Mouse (Mus musculus): ENCODE data around the gene Fbxo11. TPM values are rescaled to one million over a fixed set of nuclear protein-coding genes. Genes with fewer than 3 reads are reported as not detected.
A peak's percentile ranks its signal among the peaks of the same experiment; 100 is the strongest.
"Not testable (repeated sequence)": the region's sequence is repeated elsewhere in the genome, so short reads cannot be mapped to it uniquely, and the experiment has no call there.

Fbxo11 gene
- polyA plus RNA-seq, 1 experiment from 2014 or later = 18.0 TPM

DNA sequence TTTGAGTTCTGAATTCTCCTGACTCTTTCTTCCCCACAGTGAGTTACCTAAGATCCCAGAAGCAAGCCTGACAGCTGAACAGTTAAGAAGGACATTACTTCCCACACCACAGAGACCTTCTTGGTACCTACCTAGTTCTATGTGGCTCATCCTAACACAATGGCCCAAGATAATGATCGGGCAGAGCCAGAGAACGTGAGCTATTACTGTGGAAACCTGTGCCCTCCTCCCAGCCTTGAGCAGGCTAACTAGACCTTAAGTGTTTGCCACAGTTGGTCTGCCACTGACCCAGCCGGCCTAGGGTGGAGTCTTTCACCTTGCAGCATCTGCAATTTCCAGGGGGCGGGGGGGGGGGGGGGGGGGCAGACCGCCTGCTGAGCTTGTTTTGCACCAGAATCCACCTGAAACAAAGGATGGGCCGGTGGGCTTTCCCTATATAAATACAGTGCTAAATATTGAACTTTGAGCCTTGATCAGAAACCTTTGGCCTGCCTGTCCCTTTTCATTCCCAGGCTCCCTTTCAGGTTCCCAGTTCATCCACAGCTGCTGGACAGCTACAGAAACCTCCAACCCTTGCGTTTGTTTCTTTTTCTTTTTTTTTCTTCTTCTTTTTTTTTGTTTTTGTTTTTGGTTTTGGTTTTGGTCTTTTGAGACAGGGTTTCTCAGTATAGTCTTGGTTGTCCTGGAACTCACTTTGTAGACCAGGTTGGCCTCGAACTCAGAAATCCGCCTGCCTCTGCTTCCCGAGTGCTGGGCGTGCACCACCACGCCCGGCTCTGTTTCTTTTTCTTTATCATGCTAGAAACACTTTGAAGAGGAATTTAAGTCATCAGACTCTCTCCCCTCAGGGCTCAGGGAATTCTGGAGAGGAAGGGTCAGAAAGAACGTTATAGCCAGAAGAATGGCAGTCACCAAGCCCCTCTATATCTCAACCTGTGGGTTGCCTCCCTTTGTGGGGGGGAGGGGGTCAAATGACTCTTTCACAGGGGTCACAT lies 101.7 kb downstream of the Fbxo11 start:
- no peaks in the 10 kb centered on the region for H3K36me3 ChIP-seq
- H3K27ac ChIP-seq = no peak overlapping the region
- H3K4me1 ChIP-seq = no peaks in the 10 kb centered on the region
- no peak overlapping the region for H3K4me3 ChIP-seq
- 92% methylated on average over 13 of the region's 14 CpGs for WGBS
- H3K27me3 ChIP-seq (ENCODE audit: low read depth, poor library complexity, severe bottlenecking) = no peaks in the 10 kb centered on the region
- no peaks in the 10 kb centered on the region for H3K9me3 ChIP-seq (replicated peaks)
- no peak for DNase-seq (ENCODE audit: low spot score)

DNA sequence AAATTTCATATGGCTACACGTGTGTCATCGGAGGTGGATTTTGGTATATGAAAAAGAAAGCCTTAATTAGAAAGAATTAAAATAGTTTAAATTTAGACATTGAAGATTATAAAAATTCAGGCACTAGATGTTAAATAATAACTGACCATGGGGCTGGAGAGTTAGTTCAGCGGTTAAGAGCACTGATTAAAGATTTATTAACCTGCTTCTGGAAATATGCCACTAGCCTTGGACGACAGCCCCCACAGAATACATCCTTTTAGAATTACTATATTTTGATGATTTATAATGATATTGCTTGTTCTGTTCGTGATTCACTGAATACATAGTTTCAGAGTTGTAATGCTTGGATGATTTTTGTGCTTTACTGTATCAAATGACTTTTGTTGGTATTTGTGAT lies 105.2 kb downstream of the Fbxo11 start:
- not testable (repeated sequence) for H3K9me3 ChIP-seq (replicated peaks); H3K27me3 ChIP-seq (ENCODE audit: low read depth, poor library complexity, severe bottlenecking); H3K4me3 ChIP-seq; H3K27ac ChIP-seq; H3K36me3 ChIP-seq; DNase-seq (ENCODE audit: low spot score); H3K4me1 ChIP-seq
- 94% methylated on average over 5 of the region's 5 CpGs for WGBS

DNA sequence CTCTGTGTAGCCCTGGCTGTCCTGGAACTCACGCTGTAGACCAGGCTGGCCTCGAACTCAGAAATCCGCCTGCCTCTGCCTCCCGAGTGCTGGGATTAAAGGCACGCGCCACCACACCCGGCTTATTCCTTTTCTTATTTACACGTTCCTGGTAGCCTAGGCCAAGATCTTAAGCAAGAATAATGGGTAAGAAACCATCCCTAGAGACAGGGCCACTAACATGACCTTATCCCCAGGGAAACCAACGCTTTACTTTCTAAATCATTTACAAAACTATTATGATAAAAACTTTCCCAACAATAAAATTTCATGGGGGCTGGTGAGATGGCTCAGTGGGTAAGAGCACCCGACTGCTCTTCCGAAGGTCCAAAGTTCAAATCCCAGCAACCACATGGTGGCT lies 105.7 kb downstream of the Fbxo11 start:
- not testable (repeated sequence) for H3K9me3 ChIP-seq (replicated peaks); H3K4me1 ChIP-seq; DNase-seq (ENCODE audit: low spot score); H3K27me3 ChIP-seq (ENCODE audit: low read depth, poor library complexity, severe bottlenecking); H3K36me3 ChIP-seq; H3K27ac ChIP-seq; H3K4me3 ChIP-seq
- 97% methylated on average over 11 of the region's 11 CpGs for WGBS

GRCm38 (mm10) chr17:87958283-87958682 lies 106.8 kb downstream of the Fbxo11 start:
- Histone ChIP-seq H3K27me3 (ENCODE audit: low read depth, poor library complexity, severe bottlenecking) (no peaks in the 10 kb centered on the region), H3K4me1 (no peaks in the 10 kb centered on the region; the same call in 1 of the 2 replicates), H3K27ac (no peak overlapping the region), H3K4me3 (no peak overlapping the region), H3K36me3 (no peaks in the 10 kb centered on the region), H3K9me3 (replicated peaks) (no peaks in the 10 kb centered on the region)
- 69% methylated on average over 8 of the region's 8 CpGs for WGBS
- no peak for DNase-seq (ENCODE audit: low spot score)

DNA sequence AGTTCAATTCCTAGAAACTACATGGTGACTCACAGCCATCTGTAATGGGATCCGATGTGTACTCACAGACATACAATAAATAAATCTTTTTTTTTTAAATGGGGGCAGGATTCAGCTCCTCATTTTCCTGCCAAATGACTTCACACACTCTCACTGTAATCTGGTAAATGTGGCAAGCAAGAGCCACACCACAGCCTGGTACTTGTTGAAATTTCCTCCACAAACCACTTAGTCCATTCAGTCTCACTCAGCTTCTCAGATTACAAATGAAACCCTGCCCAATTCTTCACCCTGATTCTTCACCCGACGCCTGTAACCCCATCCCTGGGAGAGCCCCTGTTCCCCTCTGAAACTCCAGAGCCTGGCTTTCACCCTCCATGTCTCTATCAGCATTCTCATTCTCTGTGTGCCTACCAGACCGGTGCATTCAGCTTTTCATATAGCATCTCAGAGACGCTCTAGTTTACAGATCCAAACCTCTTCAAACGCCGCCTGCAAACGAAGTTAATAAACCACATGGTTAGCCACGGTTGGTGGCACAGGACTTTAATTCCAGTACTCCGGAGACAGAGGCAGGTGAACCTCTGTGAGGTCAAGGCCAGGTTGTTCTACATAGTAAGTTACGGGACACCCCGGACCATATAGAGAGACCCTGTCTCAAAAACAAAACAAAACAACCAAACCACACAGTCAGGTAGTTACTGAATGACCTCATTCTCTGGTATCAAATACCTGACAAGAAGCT lies 107.8 kb downstream of the Fbxo11 start:
- 74% methylated on average over 12 of the region's 12 CpGs for WGBS
- Histone ChIP-seq H3K27me3 (ENCODE audit: low read depth, poor library complexity, severe bottlenecking) (no peaks in the 10 kb centered on the region), H3K27ac (no peak overlapping the region)

DNA sequence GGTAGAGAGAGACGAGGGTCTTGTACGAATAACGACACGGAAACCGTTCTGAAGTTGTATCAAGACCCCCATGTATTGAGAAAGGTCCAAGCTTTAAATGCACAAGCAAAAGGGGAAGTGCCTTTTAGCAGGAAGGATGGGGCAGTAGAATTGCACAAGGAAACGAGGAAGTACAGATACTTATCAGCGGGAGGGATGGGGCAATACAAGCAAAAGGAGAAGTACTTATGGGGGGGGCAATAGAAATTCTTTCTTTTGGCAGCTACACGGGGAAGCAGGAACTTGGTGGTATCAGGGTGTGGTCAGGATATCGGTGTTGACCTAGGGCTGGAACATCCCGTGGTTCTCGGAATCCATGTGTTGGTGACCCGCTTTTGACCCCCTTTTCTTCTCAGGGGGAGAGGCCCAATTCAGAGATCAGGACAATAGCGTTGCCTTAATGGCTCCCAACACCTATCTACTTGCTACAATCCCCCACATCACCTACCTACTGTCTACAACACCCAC lies 110.4 kb downstream of the Fbxo11 start:
- not testable (repeated sequence) for H3K4me3 ChIP-seq; DNase-seq (ENCODE audit: low spot score); H3K27me3 ChIP-seq (ENCODE audit: low read depth, poor library complexity, severe bottlenecking); H3K36me3 ChIP-seq; H3K27ac ChIP-seq; H3K9me3 ChIP-seq (replicated peaks); H3K4me1 ChIP-seq
- 93% methylated on average over 13 of the region's 13 CpGs for WGBS

More for the DNA sequence above, 107.8 kb downstream of the Fbxo11 start:
- DNase-seq (ENCODE audit: low spot score) = no peak
- no peaks in the 10 kb centered on the region; the same call in 1 of the 2 replicates for H3K4me1 ChIP-seq
- H3K36me3 ChIP-seq = no peaks in the 10 kb centered on the region
- H3K4me3 ChIP-seq = no peak overlapping the region
- no peaks in the 10 kb centered on the region for H3K9me3 ChIP-seq (replicated peaks)

DNA sequence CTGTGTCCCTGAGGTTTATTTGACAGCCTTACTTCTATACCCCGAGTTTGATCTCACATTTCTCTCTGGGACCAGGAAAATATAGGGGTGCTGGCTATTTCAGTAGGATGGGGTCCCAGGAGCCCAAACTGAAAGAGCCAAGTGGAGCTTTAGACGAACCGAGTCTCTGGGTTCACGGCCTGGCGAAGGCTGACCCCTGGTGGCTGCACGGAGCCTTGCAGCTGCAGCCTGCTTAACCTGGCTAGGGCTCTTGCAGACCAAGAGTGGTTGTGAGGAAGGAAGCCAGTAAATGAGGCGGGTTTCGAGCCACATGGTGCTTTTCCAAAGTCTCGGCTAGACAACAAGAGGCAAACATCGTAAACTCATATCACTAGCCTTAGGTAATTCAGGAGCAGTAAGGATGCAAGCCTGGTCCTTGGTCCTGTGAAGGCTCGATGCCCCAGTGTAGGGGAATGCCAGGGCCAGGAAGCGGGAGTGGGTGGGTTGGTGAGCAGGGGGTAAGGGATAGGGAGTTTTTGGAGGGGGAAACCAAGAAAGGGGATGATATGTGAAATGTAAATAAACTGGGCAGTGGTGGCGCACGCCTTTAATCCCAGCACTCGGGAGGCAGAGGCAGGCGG lies 116.0 kb downstream of the Fbxo11 start:
- Histone ChIP-seq H3K4me3 (no peak overlapping the region), H3K4me1 (no peaks in the 10 kb centered on the region), H3K27ac (no peak overlapping the region), H3K27me3 (ENCODE audit: low read depth, poor library complexity, severe bottlenecking) (no peaks in the 10 kb centered on the region), H3K9me3 (replicated peaks) (no peaks in the 10 kb centered on the region), H3K36me3 (no peaks in the 10 kb centered on the region)
- WGBS = 47% methylated on average over 16 of the region's 16 CpGs
- DNase-seq (ENCODE audit: low spot score) = peak; percentile 87

Other genes with a start within 250 kb of the Fbxo11 start
- not detected in 2 replicates for gene Rpl36-ps4, start 144.3 kb downstream of the Fbxo11 start, polyA plus RNA-seq (2016; fragmentation: Nextera tagmentation; extraction: Ambion mirVana)
- gene Msh6, start 90.2 kb downstream of the Fbxo11 start, polyA plus RNA-seq (2016; fragmentation: Nextera tagmentation; extraction: Ambion mirVana) = 93.6 and 104 TPM in 2 replicates

All from limb, embryonic 10.5 days (tissue).